Mouse (Mus musculus) thymus, adult 2 months (tissue): ENCODE measurements at regions not wholly inside any gene's neighbourhood (a gene's known extent, or its start where the extent isn't known, plus 50 kb on each side); places are given as distances from the start of the nearest gene placed in this dataset.

Experiments used
- CTCF ChIP-seq: fragments of 200-500 bp; IDR thresholded peaks from 2 replicates; pipeline ENCODE4 v1.5.1; 2012; ENCODE audit warnings: mild to moderate bottlenecking, control low read depth, low read length, moderate library complexity, borderline replicate concordance; ENCODE audit not compliant: control insufficient read depth, poor library complexity, insufficient read depth; ENCODE audit errors: extremely low read depth
- POLR2A ChIP-seq: fragments of 200-500 bp; IDR thresholded peaks from 2 replicates; pipeline ENCODE4 v1.6.1; 2012; ENCODE audit warnings: mild to moderate bottlenecking, low read length, control low read depth, moderate library complexity; ENCODE audit not compliant: control insufficient read depth, poor library complexity, insufficient read depth; ENCODE audit errors: extremely low read depth

DNA sequence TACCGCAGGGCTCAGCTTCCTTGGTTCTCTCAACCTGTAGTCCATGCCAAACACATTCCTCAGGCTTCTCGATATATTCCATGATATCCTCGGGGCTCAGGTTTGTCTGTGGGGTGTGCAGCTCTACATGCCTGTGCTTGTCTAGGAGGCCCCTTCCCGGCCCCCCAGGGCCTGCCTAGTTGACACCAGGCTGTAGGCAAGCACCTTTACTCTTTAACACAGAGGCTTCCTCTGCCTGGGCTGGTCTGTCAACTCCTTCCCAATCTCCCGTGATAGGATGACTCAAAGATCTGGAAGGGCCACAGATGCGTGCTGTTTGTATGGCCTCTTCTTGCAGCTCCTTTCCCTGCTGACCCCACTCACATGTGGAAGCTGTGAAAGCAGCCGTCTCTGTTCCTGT lies 150.4 kb upstream of the Adam6b start:
- TF ChIP-seq POLR2A (no peak), CTCF (no peak)
